Mouse (Mus musculus): Measurements from ENCODE around the gene Prap1.

DNA sequence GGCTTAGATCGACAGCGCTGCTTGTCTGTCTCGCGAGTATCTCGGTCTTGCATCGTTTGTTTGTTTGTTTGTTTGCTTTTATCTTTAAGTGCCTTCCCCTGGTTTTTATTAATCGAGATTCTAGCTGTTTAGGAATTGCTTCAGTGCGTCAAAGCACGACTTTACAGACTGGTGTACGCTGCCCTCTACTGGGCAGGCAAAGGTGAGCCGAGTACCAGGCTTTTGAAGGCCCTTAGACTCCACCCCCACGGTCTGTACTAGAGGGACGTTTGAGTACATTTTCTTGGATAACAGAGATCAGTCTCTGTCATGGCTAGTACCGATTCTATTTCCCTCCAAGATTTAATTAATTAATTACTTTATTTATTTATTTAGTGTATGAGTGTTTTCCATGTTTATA lies 48.2 kb downstream of the Prap1 start:
- peak; percentile 91 for TF ChIP-seq CTCF (conservative IDR thresholded peaks at IDR 0.05; ENCODE audit: insufficient read depth, insufficient read length, low read depth, low read length)
- TF ChIP-seq POLR2A (IDR thresholded peaks at IDR 0.05; ENCODE audit: low read depth, low read length) = no peak
